ENCODE assay signal across 17 mouse cellular contexts in the genomic region with DNA sequence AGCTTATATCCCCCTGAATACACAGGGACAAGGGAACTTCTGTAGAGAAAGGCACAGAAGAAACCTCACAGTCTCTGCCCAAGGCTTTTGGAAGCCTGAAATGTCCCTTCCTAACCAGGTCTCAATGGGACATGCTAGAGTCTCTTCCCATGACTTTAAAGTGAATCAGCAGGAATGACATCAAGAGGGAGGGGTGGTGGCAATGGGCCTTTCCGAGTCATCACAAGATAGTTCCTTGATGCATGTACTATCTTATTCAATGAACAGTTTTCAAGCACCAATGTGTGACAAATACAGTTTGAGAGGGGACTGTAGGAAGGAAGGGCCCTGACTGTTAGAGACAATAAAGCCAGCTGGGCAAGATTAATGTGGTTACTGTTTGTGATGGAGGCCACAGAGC. TPM values are rescaled to one million over a fixed set of nuclear protein-coding genes. Genes with fewer than 3 reads are reported as not detected.
DNase-seq lines count a peak whose midpoint lies in the region; ATAC-seq and TF ChIP-seq lines count a peak whose summit lies in the region.
"Had no signal": no experiment of that assay in that cellular context is flagged by ENCODE, and none has a peak within 500 bp of the region (broad histone marks: within the 10 kb centered on the region; RNA-seq: fewer than 3 reads in every experiment).

No protein-coding gene starts in this region.

- intact Hi-C loops in heart, postnatal 10 days (cut with DNase I) = no loop called here

- DNase-seq in heart, postnatal 10 days = no peak
- no peak for DNase-seq in layer of hippocampus, adult 2 months (ENCODE audit: low spot score in 2 of 2)
- DNase-seq in layer of hippocampus, adult 11-12 months (ENCODE audit: low spot score) = no peak
- peak; percentile 37 for DNase-seq in MEL (ENCODE audit: low read depth, low spot score)
- DNase-seq in spleen, postnatal 14 days (ENCODE audit: low spot score in 2 of 2) = no peak
- no peak for DNase-seq in limb, embryonic 10.5 days (ENCODE audit: low spot score)
- DNase-seq: B cell, adult 2 months; cerebellum, adult 9-10 months; heart, adult 2 months; kidney, postnatal 4 days; thymus, postnatal 14 days had no signal

- H3K9me3 ChIP-seq in heart, embryonic 11.5 days (replicated peaks; ENCODE audit: control insufficient read depth, low read length) = no peaks in the 10 kb centered on the region
- H3K9me3 ChIP-seq in MEL (replicated peaks; ENCODE audit: insufficient read depth, low read length) = no peaks in the 10 kb centered on the region
- no peaks in the 10 kb centered on the region for H3K9me3 ChIP-seq in liver, embryonic 12.5 days (replicated peaks)
- H3K9me3 ChIP-seq in limb, embryonic 10.5 days (replicated peaks) = no peaks in the 10 kb centered on the region
- H3K9me3 ChIP-seq: hindbrain, embryonic 12.5 days; midbrain, embryonic 10.5 days; neural tube, embryonic 12.5 days had no signal

- peak in 1 of 2 experiments; percentile 7; a peak in 1 of 4 replicates for TF ChIP-seq EP300 in MEL (IDR thresholded peaks at IDR 0.05; ENCODE audit: low read depth in 1 of 2, low read length in 2 of 2)

- 0 out of 2 replicates have a peak overlapping the region, but pooled peaks have one; percentile 18 for H3K27ac ChIP-seq in heart, embryonic 11.5 days (ENCODE audit: low read depth, low read length)
- H3K27ac ChIP-seq in layer of hippocampus, adult 2 months = peak overlapping the region; percentile 32; the same call in 1 of the 2 replicates
- peak overlapping the region; percentile 66 for H3K27ac ChIP-seq in MEL (ENCODE audit: control insufficient read depth, low read depth, low read length)
- H3K27ac ChIP-seq in liver, embryonic 12.5 days = peak overlapping the region; percentile 86
- H3K27ac ChIP-seq in limb, embryonic 10.5 days = no peak overlapping the region
- H3K27ac ChIP-seq: heart, adult 2 months; hindbrain, embryonic 12.5 days; midbrain, embryonic 10.5 days; neural tube, embryonic 12.5 days had no signal

- no peaks in the 10 kb centered on the region for H3K27me3 ChIP-seq in heart, embryonic 11.5 days (ENCODE audit: control insufficient read depth, insufficient read depth, low read length)
- H3K27me3 ChIP-seq in MEL (ENCODE audit: control insufficient read depth in 1 of 2, insufficient read depth in 2 of 2, low read length in 2 of 2) = no peaks in the 10 kb centered on the region
- no peaks in the 10 kb centered on the region for H3K27me3 ChIP-seq in liver, embryonic 12.5 days (replicated peaks)
- no peaks in the 10 kb centered on the region for H3K27me3 ChIP-seq in limb, embryonic 10.5 days (ENCODE audit: low read depth, poor library complexity, severe bottlenecking)
- H3K27me3 ChIP-seq: hindbrain, embryonic 12.5 days; neural tube, embryonic 12.5 days had no signal

- no peaks in the 10 kb centered on the region for H3K79me2 ChIP-seq in MEL (ENCODE audit: control insufficient read depth, insufficient read depth, low read length, poor library complexity)

- no peaks in the 10 kb centered on the region for H3K36me3 ChIP-seq in heart, embryonic 11.5 days (ENCODE audit: control insufficient read depth, insufficient read depth, low read length)
- H3K36me3 ChIP-seq in MEL (ENCODE audit: control insufficient read depth in 1 of 2, insufficient read depth in 2 of 2, low read length in 2 of 2) = peaks cover 0 to 24% of the 10 kb centered on the region in 2 experiments; a peak in 2 of 4 replicates
- H3K36me3 ChIP-seq in liver, embryonic 12.5 days = no peaks in the 10 kb centered on the region
- H3K36me3 ChIP-seq in limb, embryonic 10.5 days = no peaks in the 10 kb centered on the region
- H3K36me3 ChIP-seq: hindbrain, embryonic 12.5 days; midbrain, embryonic 10.5 days; neural tube, embryonic 12.5 days had no signal

- no peak overlapping the region for H3K4me3 ChIP-seq in heart, embryonic 11.5 days (ENCODE audit: low read depth, low read length)
- H3K4me3 ChIP-seq in layer of hippocampus, adult 2 months = no peak overlapping the region
- H3K4me3 ChIP-seq in MEL (ENCODE audit: control insufficient read depth in 1 of 2, insufficient read depth in 1 of 2, low read depth in 2 of 2, low read length in 2 of 2) = no peak overlapping the region
- H3K4me3 ChIP-seq in liver, embryonic 12.5 days = no peak overlapping the region
- H3K4me3 ChIP-seq in limb, embryonic 10.5 days = no peak overlapping the region
- H3K4me3 ChIP-seq: heart, adult 2 months; hindbrain, embryonic 12.5 days; midbrain, embryonic 10.5 days; neural tube, embryonic 12.5 days had no signal

- no peak overlapping the region for H3K9ac ChIP-seq in heart, embryonic 11.5 days (ENCODE audit: low read depth, low read length)
- no peak overlapping the region for H3K9ac ChIP-seq in MEL (ENCODE audit: control insufficient read depth, low read depth, low read length, poor library complexity, severe bottlenecking)
- H3K9ac ChIP-seq in liver, embryonic 12.5 days = peak overlapping the region; percentile 25
- H3K9ac ChIP-seq: hindbrain, embryonic 12.5 days; neural tube, embryonic 12.5 days had no signal

- no peak for ATAC-seq in heart, embryonic 11.5 days (replicated peaks; ENCODE audit: insufficient number of reproducible peaks, low FRiP score, low TSS enrichment)
- no peak for ATAC-seq in liver, embryonic 12.5 days
- ATAC-seq: intestine, embryonic 16.5 days had no signal

- no peak overlapping the region for H3K4me2 ChIP-seq in heart, embryonic 11.5 days
- peak overlapping the region; percentile 73 for H3K4me2 ChIP-seq in liver, embryonic 12.5 days
- H3K4me2 ChIP-seq: hindbrain, embryonic 12.5 days; neural tube, embryonic 12.5 days had no signal

- 74% methylated on average over 1 of the region's 1 CpGs for WGBS in heart, embryonic 11.5 days (ENCODE audit: insufficient replicate concordance)
- WGBS in liver, embryonic 12.5 days (ENCODE audit: insufficient replicate concordance) = 43% methylated on average over 1 of the region's 1 CpGs
- WGBS in limb, embryonic 10.5 days = 100% methylated on average over 1 of the region's 1 CpGs

- H3K4me1 ChIP-seq in heart, embryonic 11.5 days (ENCODE audit: control insufficient read depth, insufficient read depth, low read length) = peaks cover 20% of the 10 kb centered on the region
- peaks cover 8 to 53% of the 10 kb centered on the region in 2 experiments; a peak in 3 of 4 replicates for H3K4me1 ChIP-seq in MEL (ENCODE audit: control insufficient read depth in 1 of 2, insufficient read depth in 2 of 2, low read length in 2 of 2)
- peaks cover 93% of the 10 kb centered on the region for H3K4me1 ChIP-seq in liver, embryonic 12.5 days
- H3K4me1 ChIP-seq in limb, embryonic 10.5 days = peaks cover 25% of the 10 kb centered on the region

- TF ChIP-seq CTCF in layer of hippocampus, adult 2 months (conservative IDR thresholded peaks at IDR 0.05) = no peak
- TF ChIP-seq CTCF in MEL (IDR thresholded peaks at IDR 0.05 in 2 of 3, conservative IDR thresholded peaks at IDR 0.05 in 1 of 3; ENCODE audit: control insufficient read depth in 1 of 3, insufficient read depth in 1 of 3, low read depth in 2 of 3, low read length in 3 of 3, poor library complexity in 1 of 3, severe bottlenecking in 1 of 3) = no peak

- no peak for TF ChIP-seq POLR2A in MEL (IDR thresholded peaks at IDR 0.05; ENCODE audit: control insufficient read depth in 1 of 2, insufficient read depth in 1 of 2, low read depth in 1 of 2, low read length in 2 of 2, poor library complexity in 1 of 2)

- no peak for TF ChIP-seq RAD21 in MEL (IDR thresholded peaks at IDR 0.05; ENCODE audit: low read depth, low read length)

TF ChIP-seq in MEL, 35 proteins besides CTCF, POLR2A, EP300 and RAD21:
- no peak for TF ChIP-seq ZMIZ1 (IDR thresholded peaks at IDR 0.05; ENCODE audit: low read depth, low read length)
- no peak for TF ChIP-seq SIN3A (IDR thresholded peaks at IDR 0.05; ENCODE audit: low read length)
- no peak for TF ChIP-seq MAFK (IDR thresholded peaks at IDR 0.05; ENCODE audit: borderline replicate concordance, low read depth, low read length)
- no peak for TF ChIP-seq RCOR1 (IDR thresholded peaks at IDR 0.05; ENCODE audit: low read depth, low read length)
- TF ChIP-seq HCFC1 (IDR thresholded peaks at IDR 0.05; ENCODE audit: low read depth, low read length) = no peak
- TF ChIP-seq BHLHE40 (IDR thresholded peaks at IDR 0.05; ENCODE audit: borderline replicate concordance, low read depth, low read length) = no peak
- TF ChIP-seq ETS1 (IDR thresholded peaks at IDR 0.05; ENCODE audit: low read depth, low read length) = 0 out of 2 replicates have a peak, but pooled peaks have one; percentile 39
- no peak for TF ChIP-seq ZKSCAN1 (IDR thresholded peaks at IDR 0.05; ENCODE audit: low read depth, low read length)

RNA-seq across cellular contexts. Expression of a gene that starts 20.3 kb away (rescaled TPM):
- 75.5 and 84.5 TPM in 2 replicates for polyA plus RNA-seq in heart, embryonic 11.5 days (2014; fragmentation: Nextera tagmentation; extraction: Ambion mirVana)
- 10 to 100 TPM; 54.1 to 63.4 TPM for total RNA-seq in heart, postnatal 10 days (2021)
- total RNA-seq in layer of hippocampus, adult 2 months (2021) = 10 to 100 TPM; 39.1 to 40.2 TPM
- total RNA-seq in MEL (2012; rRNA removed) = 1.5 and 2.2 TPM in 2 replicates
- polyA plus RNA-seq in MEL (2012; ENCODE audit: insufficient read depth in 1 of 2, insufficient read length in 2 of 2, low read depth in 1 of 2, low replicate concordance in 2 of 2, missing spikeins in 1 of 2) = 1 to 10 TPM in 1 of 2 experiments, not detected in 1; 4.4 TPM
- polyA plus RNA-seq in liver, embryonic 12.5 days (2016; fragmentation: Nextera tagmentation; extraction: Ambion mirVana) = 6.2 and 6.4 TPM in 2 replicates
- 9.9 and 13.4 TPM in 2 replicates for polyA plus RNA-seq in limb, embryonic 10.5 days (2016; fragmentation: Nextera tagmentation; extraction: Ambion mirVana)
